Mouse (Mus musculus) forebrain, embryonic 15.5 days (tissue): Measurements from ENCODE around the gene Kl. TPM values are rescaled to one million over a fixed set of nuclear protein-coding genes. Genes with fewer than 3 reads are reported as not detected.

ENCODE experiments used
- ATAC-seq: fragments of 200-750 bp; cut with Nextera tagmentation; replicated peaks from 2 replicates; pipeline ENCODE4 v1.8.0; 2017; ENCODE audit warnings: mild to moderate bottlenecking, moderate TSS enrichment, moderate library complexity
- H3K27ac ChIP-seq: fragments of 300-500 bp; sonication (generic); replicated peaks from 2 replicates; pipeline ENCODE4 v1.5.1; 2015; ENCODE audit warnings: mild to moderate bottlenecking, inconsistent platforms
- H3K27me3 ChIP-seq: fragments of 300-500 bp; sonication (generic); 2 replicates; pipeline ENCODE4 v1.6.1; 2015; ENCODE audit warnings: inconsistent platforms
- H3K36me3 ChIP-seq: fragments of 300-500 bp; sonication (generic); 2 replicates; pipeline ENCODE4 v1.6.1; 2015; ENCODE audit warnings: mild to moderate bottlenecking, inconsistent platforms
- H3K4me1 ChIP-seq: fragments of 300-500 bp; sonication (generic); 2 replicates; pipeline ENCODE4 v1.6.1; 2015; ENCODE audit warnings: inconsistent platforms
- H3K4me2 ChIP-seq: fragments of 300-500 bp; sonication (generic); replicated peaks from 2 replicates; pipeline ENCODE4 v1.6.1; 2015; ENCODE audit warnings: mild to moderate bottlenecking, inconsistent platforms
- H3K4me3 ChIP-seq: fragments of 300-500 bp; sonication (generic); 2 replicates; pipeline ENCODE4 v1.5.1; 2015; ENCODE audit warnings: mild to moderate bottlenecking, inconsistent platforms
- H3K9ac ChIP-seq: fragments of 300-500 bp; sonication (generic); replicated peaks from 2 replicates; pipeline ENCODE4 v1.6.1; 2015; ENCODE audit warnings: mild to moderate bottlenecking, inconsistent platforms
- H3K9me3 ChIP-seq: fragments of 300-500 bp; sonication (generic); 2 replicates; pipeline ENCODE4 v1.6.1; 2016; ENCODE audit warnings: inconsistent platforms
- WGBS: fragments of 180-500 bp; shearing (Covaris S2); methylation state at CpG from one replicate; pipeline ENCODE4 v1.1.7; 2015; ENCODE audit warnings: mixed read lengths; 5-methylcytosine and 5-hydroxymethylcytosine counted together
- polyA plus RNA-seq: library from polyadenylated mRNA; unstranded; fragments of >200 nt; fragmentation: Nextera tagmentation; extraction: Ambion mirVana; gene quantifications from 2 replicates; pipeline ENCODE4 v1.2.1, GENCODE M21; 2015

Kl gene
- polyA plus RNA-seq, 1 experiment from 2014 or later = 0.37 TPM

DNA sequence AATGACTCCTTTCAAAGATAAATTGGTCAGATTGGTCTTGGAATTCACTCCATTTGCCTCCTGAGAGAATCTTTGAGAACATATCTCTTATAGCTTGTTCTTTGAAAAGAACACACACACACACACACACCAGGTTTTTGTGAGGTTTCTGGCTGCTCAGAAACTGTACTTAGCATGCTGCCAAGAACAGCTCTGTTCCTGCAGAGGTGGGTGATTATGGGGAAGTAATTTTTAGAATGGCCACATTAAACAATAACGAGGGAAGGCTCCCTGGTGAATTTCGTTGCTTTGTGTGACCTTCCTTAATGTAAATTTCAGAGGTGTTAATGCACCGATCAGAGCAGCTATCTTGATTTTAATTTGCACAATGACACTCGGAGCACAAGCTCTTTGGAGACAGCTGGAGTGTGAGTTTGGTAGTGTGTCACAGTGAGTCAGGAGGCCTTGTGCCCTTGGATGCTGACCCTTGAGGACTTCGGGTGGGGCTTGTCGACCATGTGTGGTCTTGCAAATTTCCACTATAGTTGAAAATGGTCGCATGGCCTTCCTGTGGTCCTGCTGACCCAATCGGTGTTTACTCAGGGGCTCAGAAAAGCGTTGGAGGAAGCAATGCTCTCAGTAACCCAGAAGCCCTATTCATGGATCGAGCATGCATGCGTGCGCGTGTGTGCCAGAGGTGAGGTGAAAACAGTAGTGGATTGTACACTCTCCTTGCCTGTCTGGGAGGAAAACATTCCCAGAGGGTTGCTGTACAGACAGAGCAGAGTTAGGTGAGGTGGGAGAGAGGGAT lies 67.8 kb downstream of the Kl start:
- H3K9me3 ChIP-seq = no peaks in the 10 kb centered on the region
- no peak overlapping the region for H3K27ac ChIP-seq
- no peak overlapping the region for H3K4me3 ChIP-seq
- no peaks in the 10 kb centered on the region for H3K36me3 ChIP-seq
- WGBS = 63% methylated on average over 13 of the region's 13 CpGs
- H3K9ac ChIP-seq = no peak overlapping the region
- no peaks in the 10 kb centered on the region for H3K27me3 ChIP-seq
- no peak overlapping the region for H3K4me2 ChIP-seq
- H3K4me1 ChIP-seq = peaks cover 22% of the 10 kb centered on the region
- no peak for ATAC-seq

GRCm38 (mm10) chr5:151020831-151021230 lies 68.4 kb downstream of the Kl start:
- no peak overlapping the region for H3K9ac ChIP-seq
- no peak overlapping the region for H3K4me2 ChIP-seq
- no peaks in the 10 kb centered on the region for H3K36me3 ChIP-seq
- H3K27ac ChIP-seq = no peak overlapping the region
- 85% methylated on average over 14 of the region's 14 CpGs for WGBS
- peaks cover 22% of the 10 kb centered on the region for H3K4me1 ChIP-seq
- H3K4me3 ChIP-seq = no peak overlapping the region
- H3K9me3 ChIP-seq = no peaks in the 10 kb centered on the region
- no peak for ATAC-seq
- no peaks in the 10 kb centered on the region for H3K27me3 ChIP-seq

- Histone ChIP-seq H3K4me1 (peaks cover 23% of the 10 kb centered on the region), H3K9ac (no peak overlapping the region), H3K27ac (no peak overlapping the region), H3K4me3 (no peak overlapping the region), H3K9me3 (no peaks in the 10 kb centered on the region), H3K36me3 (no peaks in the 10 kb centered on the region), H3K4me2 (no peak overlapping the region), H3K27me3 (no peaks in the 10 kb centered on the region)
- ATAC-seq = no peak
- 88% methylated on average over 7 of the region's 7 CpGs for WGBS
Measured at GRCm38 (mm10) chr5:151022026-151022425, 69.6 kb downstream of the Kl start.

GRCm38 (mm10) chr5:151022939-151023338 lies 70.5 kb downstream of the Kl start:
- H3K9ac ChIP-seq = no peak overlapping the region
- H3K9me3 ChIP-seq = no peaks in the 10 kb centered on the region
- no peak overlapping the region for H3K4me2 ChIP-seq
- no peak overlapping the region for H3K4me3 ChIP-seq
- peak overlapping the region; percentile 47 for H3K27ac ChIP-seq
- no peaks in the 10 kb centered on the region for H3K36me3 ChIP-seq
- H3K4me1 ChIP-seq = peaks cover 31% of the 10 kb centered on the region
- 10% methylated on average over 1 of the region's 1 CpGs for WGBS
- H3K27me3 ChIP-seq = no peaks in the 10 kb centered on the region
- ATAC-seq = no peak

DNA sequence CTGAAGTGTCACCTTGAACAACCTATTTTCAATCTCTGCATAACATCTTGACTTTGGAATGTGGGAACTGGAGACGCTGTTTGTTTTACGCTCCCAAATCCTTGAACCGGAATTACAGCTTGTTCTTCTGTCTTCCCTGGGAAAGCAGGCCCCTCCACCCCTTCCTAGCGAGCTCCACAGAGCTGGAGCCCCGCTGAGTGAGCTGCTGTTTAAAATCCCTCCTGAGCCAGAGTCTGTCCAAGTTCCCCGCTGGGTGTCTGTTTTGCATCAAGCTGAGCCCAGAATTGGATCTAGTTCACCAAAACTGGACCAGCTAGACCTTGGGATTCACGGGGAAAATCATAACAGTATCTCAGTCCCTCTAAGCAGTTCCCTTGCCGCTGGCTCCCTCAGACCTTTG lies 71.1 kb downstream of the Kl start:
- H3K9ac ChIP-seq = no peak overlapping the region
- H3K4me3 ChIP-seq = no peak overlapping the region
- WGBS = 14% methylated on average over 8 of the region's 8 CpGs
- H3K27me3 ChIP-seq = no peaks in the 10 kb centered on the region
- no peak for ATAC-seq
- no peaks in the 10 kb centered on the region for H3K36me3 ChIP-seq
- peak overlapping the region; percentile 47 for H3K27ac ChIP-seq
- peaks cover 33% of the 10 kb centered on the region for H3K4me1 ChIP-seq
- H3K4me2 ChIP-seq = peak overlapping the region; percentile 17; the same call in 1 of the 2 replicates
- H3K9me3 ChIP-seq = no peaks in the 10 kb centered on the region

DNA sequence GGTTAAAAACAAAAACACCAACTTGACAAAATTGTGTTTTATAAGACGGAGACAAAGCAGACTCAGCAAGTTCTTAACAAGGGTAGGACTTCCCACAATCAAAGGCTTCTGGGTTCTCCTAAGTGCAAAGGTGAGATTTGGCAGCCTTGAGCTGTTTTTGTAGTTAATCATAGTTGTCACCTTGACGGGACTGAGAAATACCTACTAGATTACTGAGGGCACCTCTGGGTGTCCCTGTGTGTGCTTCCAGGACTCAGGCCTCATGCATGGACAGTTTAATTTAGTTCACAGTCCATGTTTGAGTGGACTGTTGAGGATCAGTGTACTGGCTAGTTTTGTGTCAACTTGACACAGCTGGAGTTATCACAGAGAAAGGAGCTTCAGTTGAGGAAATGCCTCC lies 72.1 kb downstream of the Kl start:
- Histone ChIP-seq H3K4me3 (no peak overlapping the region), H3K9me3 (no peaks in the 10 kb centered on the region), H3K27me3 (no peaks in the 10 kb centered on the region), H3K9ac (no peak overlapping the region), H3K36me3 (no peaks in the 10 kb centered on the region), H3K27ac (no peak overlapping the region), H3K4me2 (no peak overlapping the region), H3K4me1 (peaks cover 37% of the 10 kb centered on the region)
- no peak for ATAC-seq
- 89% methylated on average over 2 of the region's 2 CpGs for WGBS

GRCm38 (mm10) chr5:151026069-151026468 lies 73.7 kb downstream of the Kl start:
- no peaks in the 10 kb centered on the region for H3K27me3 ChIP-seq
- no peaks in the 10 kb centered on the region for H3K9me3 ChIP-seq
- no peak overlapping the region for H3K9ac ChIP-seq
- no peak overlapping the region for H3K4me3 ChIP-seq
- peaks cover 29% of the 10 kb centered on the region for H3K4me1 ChIP-seq
- 89% methylated on average over 4 of the region's 4 CpGs for WGBS
- H3K36me3 ChIP-seq = no peaks in the 10 kb centered on the region
- no peak overlapping the region for H3K4me2 ChIP-seq
- no peak for ATAC-seq
- no peak overlapping the region for H3K27ac ChIP-seq

GRCm38 (mm10) chr5:151027171-151027570 lies 74.8 kb downstream of the Kl start:
- H3K4me3 ChIP-seq = no peak overlapping the region
- peaks cover 29% of the 10 kb centered on the region for H3K4me1 ChIP-seq
- 15% methylated on average over 7 of the region's 7 CpGs for WGBS
- no peaks in the 10 kb centered on the region for H3K27me3 ChIP-seq
- ATAC-seq = peak; percentile 89
- H3K27ac ChIP-seq = peak overlapping the region; percentile 64
- H3K9me3 ChIP-seq = no peaks in the 10 kb centered on the region
- no peaks in the 10 kb centered on the region for H3K36me3 ChIP-seq
- H3K9ac ChIP-seq = no peak overlapping the region
- H3K4me2 ChIP-seq = no peak overlapping the region

DNA sequence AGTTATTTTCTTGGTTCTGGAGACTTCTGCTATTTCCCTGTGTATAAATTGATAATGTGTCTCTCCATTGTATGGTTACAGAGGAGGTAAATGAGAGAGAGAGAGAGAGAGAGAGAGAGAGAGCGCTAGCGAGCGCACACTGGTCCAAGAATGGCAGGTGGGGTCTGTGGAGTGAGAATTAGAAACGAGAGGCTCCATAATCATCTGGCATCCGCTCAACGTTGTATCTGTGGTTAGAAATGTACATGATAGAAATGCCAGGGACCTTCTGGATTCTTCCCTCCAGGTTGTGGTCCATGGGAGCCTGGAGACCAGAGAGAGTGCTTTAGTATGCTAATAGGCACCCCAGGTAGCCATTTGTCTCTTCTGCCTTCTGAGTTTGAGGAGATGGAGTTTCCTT lies 76.5 kb downstream of the Kl start:
- ATAC-seq = 0 out of 2 replicates have a peak, but pooled peaks have one; percentile 23
- H3K27ac ChIP-seq = 0 out of 2 replicates have a peak overlapping the region, but pooled peaks have one; percentile 11

DNA sequence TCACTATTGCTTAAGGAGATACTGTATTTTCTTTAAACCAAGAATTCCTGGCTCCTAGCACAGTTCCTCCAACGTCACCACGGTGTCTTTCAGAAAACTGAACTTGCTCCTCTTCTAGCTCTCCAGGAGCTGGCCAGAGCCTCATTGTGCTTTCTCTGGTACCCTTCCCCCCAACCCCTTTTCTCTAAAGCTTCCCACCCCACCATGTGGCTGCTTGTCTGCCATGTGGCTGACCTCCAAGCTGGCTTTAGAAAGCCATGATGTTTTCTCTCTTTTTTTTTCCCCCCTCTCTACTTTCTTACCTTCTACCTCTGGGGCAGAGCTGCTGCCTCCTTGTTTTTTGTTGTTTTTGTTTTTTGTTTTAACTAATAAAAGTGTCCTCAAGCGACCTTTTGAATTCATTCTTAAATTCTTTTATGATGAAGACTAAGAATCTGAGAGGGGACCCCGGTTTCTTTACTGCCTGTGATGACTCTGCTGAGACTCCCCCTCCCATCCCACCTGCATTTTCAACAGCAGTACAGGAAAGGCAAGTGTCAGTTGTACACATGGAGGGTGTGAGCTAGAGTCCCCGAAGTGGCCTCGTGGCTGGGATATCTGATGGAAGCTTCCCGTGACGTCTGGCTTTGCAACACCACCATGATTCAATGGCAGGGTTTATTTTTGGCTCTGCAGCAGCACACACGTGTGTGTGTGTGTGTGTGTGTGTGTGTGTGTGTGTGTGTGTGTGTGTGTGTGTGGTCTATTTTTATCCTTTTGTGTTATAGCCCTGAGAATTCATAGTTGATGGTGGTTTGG lies 82.5 kb downstream of the Kl start:
- Histone ChIP-seq H3K9me3 (no peaks in the 10 kb centered on the region), H3K27ac (no peak overlapping the region), H3K27me3 (no peaks in the 10 kb centered on the region), H3K36me3 (no peaks in the 10 kb centered on the region), H3K4me2 (no peak overlapping the region), H3K4me1 (no peaks in the 10 kb centered on the region), H3K9ac (no peak overlapping the region), H3K4me3 (no peak overlapping the region)
- no peak for ATAC-seq
- 70% methylated on average over 9 of the region's 9 CpGs for WGBS

More for the DNA sequence above, 76.5 kb downstream of the Kl start:
- Histone ChIP-seq H3K9ac (no peak overlapping the region), H3K36me3 (no peaks in the 10 kb centered on the region), H3K4me1 (peaks cover 15% of the 10 kb centered on the region), H3K9me3 (no peaks in the 10 kb centered on the region), H3K27me3 (no peaks in the 10 kb centered on the region), H3K4me3 (no peak overlapping the region), H3K4me2 (no peak overlapping the region)
- WGBS = 50% methylated on average over 6 of the region's 6 CpGs

GRCm38 (mm10) chr5:151037871-151038270 lies 85.5 kb downstream of the Kl start:
- no peak for ATAC-seq

GRCm38 (mm10) chr5:151042911-151043310 lies 90.5 kb downstream of the Kl start:
- Histone ChIP-seq H3K4me2 (no peak overlapping the region), H3K27me3 (no peaks in the 10 kb centered on the region), H3K4me3 (no peak overlapping the region), H3K9me3 (no peaks in the 10 kb centered on the region), H3K27ac (no peak overlapping the region), H3K9ac (no peak overlapping the region), H3K4me1 (no peaks in the 10 kb centered on the region), H3K36me3 (no peaks in the 10 kb centered on the region)
- no peak for ATAC-seq
- WGBS = 97% methylated on average over 5 of the region's 5 CpGs

More at GRCm38 (mm10) chr5:151037871-151038270, 85.5 kb downstream of the Kl start:
- H3K9ac ChIP-seq = no peak overlapping the region
- no peak overlapping the region for H3K4me2 ChIP-seq
- no peak overlapping the region for H3K4me3 ChIP-seq
- H3K27ac ChIP-seq = no peak overlapping the region
- WGBS = 55% methylated on average over 7 of the region's 7 CpGs
- no peaks in the 10 kb centered on the region for H3K4me1 ChIP-seq
- no peaks in the 10 kb centered on the region for H3K9me3 ChIP-seq
- no peaks in the 10 kb centered on the region for H3K27me3 ChIP-seq
- no peaks in the 10 kb centered on the region for H3K36me3 ChIP-seq
